Mouse (Mus musculus): ENCODE results near the gene Mertk. TPM values are rescaled to one million over a fixed set of nuclear protein-coding genes. Genes with fewer than 3 reads are reported as not detected.

Mertk gene
- polyA plus RNA-seq, 1 experiment from 2014 or later: 5.1 TPM

DNA sequence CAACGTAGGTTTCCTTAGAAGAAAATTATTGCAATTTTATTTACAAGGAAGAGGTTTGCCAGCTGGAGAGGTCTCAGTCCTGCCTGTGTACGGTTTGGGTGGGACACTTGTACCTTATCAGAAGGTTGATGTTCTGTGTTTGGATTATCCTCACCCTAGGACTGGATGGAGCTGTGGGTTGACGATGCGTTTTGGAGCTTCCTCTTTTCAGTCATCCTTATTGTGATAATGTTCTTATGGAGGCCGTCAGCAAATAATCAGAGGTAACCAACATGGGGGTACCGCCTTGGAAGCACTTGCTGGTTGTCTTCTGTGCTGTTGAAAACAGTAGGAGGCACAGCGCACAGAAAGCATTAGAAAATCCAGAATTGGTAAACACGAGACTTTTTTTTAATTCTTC lies 143.7 kb downstream of the Mertk start:
- Histone ChIP-seq H3K4me3 (no peak overlapping the region), H3K27me3 (ENCODE audit: poor library complexity, severe bottlenecking) (no peaks in the 10 kb centered on the region), H3K36me3 (replicated peaks) (peaks cover 78% of the 10 kb centered on the region), H3K4me1 (no peaks in the 10 kb centered on the region), H3K27ac (no peak overlapping the region), H3K9me3 (no peaks in the 10 kb centered on the region)
- no peak for DNase-seq (ENCODE audit: extremely low spot score, low spot score)
- 92% methylated on average over 8 of the region's 8 CpGs for WGBS

DNA sequence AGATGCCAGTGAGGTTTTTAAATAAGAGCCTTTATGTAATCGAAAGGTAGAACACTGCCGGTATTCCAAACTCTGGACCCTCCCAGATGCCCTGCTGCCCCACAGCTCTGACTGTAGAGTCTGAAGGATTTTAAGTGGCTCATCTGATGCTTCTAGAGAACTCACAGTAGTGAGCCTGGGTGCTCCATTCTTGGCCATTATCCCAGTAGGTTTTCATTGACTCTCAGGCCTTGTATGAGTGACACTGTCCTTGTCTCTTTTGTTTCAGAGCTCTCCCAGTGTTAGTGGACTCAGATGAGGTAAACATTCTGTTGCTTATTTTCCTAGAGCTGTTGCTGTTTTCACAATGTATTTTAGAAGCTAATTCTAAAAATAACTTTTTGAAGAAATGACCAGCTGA lies 151.3 kb downstream of the Mertk start:
- H3K27ac ChIP-seq: no peak overlapping the region
- no peaks in the 10 kb centered on the region for H3K27me3 ChIP-seq (ENCODE audit: poor library complexity, severe bottlenecking)
- no peaks in the 10 kb centered on the region for H3K4me1 ChIP-seq
- H3K36me3 ChIP-seq (replicated peaks): peaks cover 77% of the 10 kb centered on the region
- H3K4me3 ChIP-seq: no peak overlapping the region
- 94% methylated on average over 2 of the region's 2 CpGs for WGBS
- no peak for DNase-seq (ENCODE audit: extremely low spot score, low spot score)
- no peaks in the 10 kb centered on the region for H3K9me3 ChIP-seq

Other genes with a start within 250 kb of the Mertk start
- gene Spdye4c, start 107.7 kb upstream of the Mertk start, polyA plus RNA-seq (2016; fragmentation: Nextera tagmentation; extraction: Ambion mirVana): not detected in 2 replicates
- gene Anapc1, start 11.6 kb upstream of the Mertk start, polyA plus RNA-seq (2016; fragmentation: Nextera tagmentation; extraction: Ambion mirVana): 92.0 and 97.6 TPM in 2 replicates
- gene Tmem87b, start 119.2 kb downstream of the Mertk start, polyA plus RNA-seq (2016; fragmentation: Nextera tagmentation; extraction: Ambion mirVana): 23.6 and 24.7 TPM in 2 replicates
- gene Fbln7, start 164.0 kb downstream of the Mertk start, polyA plus RNA-seq (2016; fragmentation: Nextera tagmentation; extraction: Ambion mirVana): 2.1 and 2.4 TPM in 2 replicates
- gene Zc3h8, start 245.1 kb downstream of the Mertk start, polyA plus RNA-seq (2016; fragmentation: Nextera tagmentation; extraction: Ambion mirVana): 10.3 and 10.6 TPM in 2 replicates